Mouse (Mus musculus) liver, adult 2 months (tissue): ENCODE data around the gene Tmem41b. TPM values are rescaled to one million over a fixed set of nuclear protein-coding genes. Genes with fewer than 3 reads are reported as not detected.
A peak's percentile ranks its signal among the peaks of the same experiment; 100 is the strongest.

ENCODE experiments used
- DNase-seq: peaks from one replicate; pipeline ENCODE4 v3.0.0-alpha.2; 2011; ENCODE audit warnings: low read depth, low spot score; ENCODE audit errors: extremely low read depth
- H3K27ac ChIP-seq: fragments of 200-500 bp; replicated peaks from 2 replicates; pipeline ENCODE4 v1.5.1; 2012; ENCODE audit warnings: low read depth, mild to moderate bottlenecking, control low read depth, inconsistent platforms, low read length; ENCODE audit not compliant: insufficient read depth
- H3K27me3 ChIP-seq: fragments of 200-500 bp; 2 replicates; pipeline ENCODE4 v1.6.1; 2012; ENCODE audit warnings: mild to moderate bottlenecking, moderate library complexity, low read length, inconsistent platforms; ENCODE audit not compliant: control insufficient read depth, insufficient read depth
- H3K36me3 ChIP-seq: fragments of 200-500 bp; 2 replicates; pipeline ENCODE4 v1.6.1; 2012; ENCODE audit warnings: low read length, inconsistent platforms; ENCODE audit not compliant: control insufficient read depth, insufficient read depth
- H3K4me1 ChIP-seq: fragments of 200-500 bp; 2 replicates; pipeline ENCODE4 v1.6.1; 2011; ENCODE audit warnings: low read length; ENCODE audit not compliant: control insufficient read depth, insufficient read depth
- H3K4me3 ChIP-seq: fragments of 200-500 bp; 2 replicates; pipeline ENCODE4 v1.5.1; 2011; ENCODE audit warnings: low read depth, mild to moderate bottlenecking, control low read depth, low read length, moderate library complexity; ENCODE audit not compliant: insufficient read depth
- H3K79me2 ChIP-seq: fragments of 200-500 bp; 2 replicates; pipeline ENCODE4 v1.6.1; 2012; ENCODE audit warnings: inconsistent platforms, mild to moderate bottlenecking, low read length, moderate library complexity; ENCODE audit not compliant: control insufficient read depth, insufficient read depth
- H3K9ac ChIP-seq: fragments of 200-500 bp; 2 replicates; pipeline ENCODE4 v1.6.1; 2012; ENCODE audit warnings: low read depth, mild to moderate bottlenecking, control low read depth, inconsistent platforms, low read length
- CTCF ChIP-seq: fragments of 200-500 bp; IDR thresholded peaks from 2 replicates; pipeline ENCODE4 v1.5.1; 2011; ENCODE audit warnings: low read depth, low read length, control low read depth
- POLR2A ChIP-seq: fragments of 200-500 bp; IDR thresholded peaks from 2 replicates; pipeline ENCODE4 v1.6.1; 2011; ENCODE audit warnings: low read length, control low read depth; ENCODE audit not compliant: insufficient read depth; ENCODE audit errors: extremely low read depth
- WGBS: fragments of 180-500 bp; shearing (Covaris S2); methylation state at CpG from one replicate; pipeline ENCODE4 v1.1.7; 2018; 5-methylcytosine and 5-hydroxymethylcytosine counted together
- polyA plus RNA-seq: library from polyadenylated mRNA; depleted of rRNA; stranded (reverse); fragments of >200 nt; gene quantifications from 2 replicates; pipeline ENCODE4 v1.2.3, GENCODE M21; 2012
- total RNA-seq: library from RNA; depleted of rRNA; stranded (reverse); fragments of >200 nt; gene quantifications from 2 replicates; pipeline ENCODE4 v1.2.3, GENCODE M21; 2014

Tmem41b gene
- total and polyA plus RNA-seq, 2 experiments, result 21.6 to 43.1 TPM

DNA sequence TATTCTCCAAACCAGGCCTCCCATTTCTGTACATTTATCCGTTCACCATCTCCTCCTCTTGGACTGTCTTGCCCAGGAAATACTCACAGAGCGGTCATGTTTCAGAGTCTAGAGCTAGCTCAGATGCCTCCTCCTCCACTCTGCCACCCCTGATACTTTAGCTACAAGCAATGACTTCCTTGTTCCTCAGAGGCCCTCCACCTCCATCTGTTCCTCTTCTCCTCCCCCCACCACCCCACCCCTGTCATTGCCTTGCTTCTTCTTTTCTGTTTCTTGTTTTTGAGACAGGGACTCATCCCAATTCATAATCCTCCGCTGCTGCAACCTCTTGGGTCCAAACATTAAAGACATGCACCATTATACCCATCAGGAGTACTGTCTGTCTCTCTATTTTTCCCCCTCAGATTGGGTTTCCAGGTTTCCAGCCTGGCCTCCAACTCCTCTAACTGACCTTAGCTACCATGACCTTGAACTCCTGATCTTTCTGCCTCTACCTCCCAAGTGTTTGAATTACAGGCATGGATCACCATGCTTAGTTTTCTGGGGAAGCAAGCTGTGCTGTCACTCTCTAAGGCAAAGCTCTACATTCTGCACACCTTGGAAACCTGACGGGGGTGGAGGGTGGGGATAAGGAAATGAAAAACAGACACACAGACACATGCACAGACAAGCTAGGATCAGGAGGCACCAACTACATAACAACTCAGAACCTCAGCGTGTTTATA, 19.9 kb upstream of the Tmem41b start:
- H3K27ac ChIP-seq, result no peak overlapping the region
- peaks cover 3% of the 10 kb centered on the region; the same call in 1 of the 2 replicates for H3K4me1 ChIP-seq
- H3K79me2 ChIP-seq, result no peaks in the 10 kb centered on the region
- H3K36me3 ChIP-seq, result no peaks in the 10 kb centered on the region
- H3K9ac ChIP-seq, result no peak overlapping the region
- H3K27me3 ChIP-seq, result no peaks in the 10 kb centered on the region
- H3K4me3 ChIP-seq, result no peak overlapping the region
- no peak for DNase-seq
- no peak for TF ChIP-seq POLR2A
- no peak for TF ChIP-seq CTCF
- 87% methylated on average over 5 of the region's 5 CpGs for WGBS

GRCm38 (mm10) chr7:110005976-110006375, 19.2 kb upstream of the Tmem41b start:
- DNase-seq, result no peak
- no peaks in the 10 kb centered on the region for H3K36me3 ChIP-seq
- H3K27ac ChIP-seq, result no peak overlapping the region
- peaks cover 3% of the 10 kb centered on the region; the same call in 1 of the 2 replicates for H3K4me1 ChIP-seq
- H3K79me2 ChIP-seq, result no peaks in the 10 kb centered on the region
- H3K4me3 ChIP-seq, result no peak overlapping the region
- H3K27me3 ChIP-seq, result no peaks in the 10 kb centered on the region
- no peak for TF ChIP-seq CTCF
- TF ChIP-seq POLR2A, result no peak
- no peak overlapping the region for H3K9ac ChIP-seq

DNA sequence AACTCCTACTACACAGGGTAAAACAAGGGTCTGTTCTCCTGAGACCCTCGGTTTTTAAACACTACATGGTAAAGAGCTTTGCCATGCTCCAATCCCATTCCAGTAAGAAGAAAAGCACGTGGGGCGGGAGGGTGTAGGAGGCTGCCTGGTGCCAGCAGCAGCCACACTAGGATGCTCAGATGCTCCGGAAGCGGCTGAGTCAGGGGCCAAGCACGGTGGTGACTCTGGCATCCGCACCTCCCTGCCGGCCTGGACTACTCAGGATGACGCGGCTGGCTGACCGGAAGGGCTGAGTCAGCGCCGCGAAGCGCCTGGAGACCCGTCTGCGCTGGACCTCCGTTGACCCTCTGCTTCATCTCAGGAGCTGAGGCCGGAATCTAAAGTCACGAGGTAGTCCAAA, 16.2 kb upstream of the Tmem41b start:
- H3K27ac ChIP-seq, result no peak overlapping the region
- no peak for DNase-seq
- no peak overlapping the region; the same call in 1 of the 2 replicates for H3K4me3 ChIP-seq
- WGBS, result 37% methylated on average over 20 of the region's 20 CpGs
- H3K9ac ChIP-seq, result peak overlapping the region; percentile 35; the same call in 1 of the 2 replicates
- TF ChIP-seq CTCF (no peak), POLR2A (no peak)
- H3K36me3 ChIP-seq, result no peaks in the 10 kb centered on the region
- H3K79me2 ChIP-seq, result no peaks in the 10 kb centered on the region
- peaks cover 3% of the 10 kb centered on the region; the same call in 1 of the 2 replicates for H3K4me1 ChIP-seq
- no peaks in the 10 kb centered on the region for H3K27me3 ChIP-seq

DNA sequence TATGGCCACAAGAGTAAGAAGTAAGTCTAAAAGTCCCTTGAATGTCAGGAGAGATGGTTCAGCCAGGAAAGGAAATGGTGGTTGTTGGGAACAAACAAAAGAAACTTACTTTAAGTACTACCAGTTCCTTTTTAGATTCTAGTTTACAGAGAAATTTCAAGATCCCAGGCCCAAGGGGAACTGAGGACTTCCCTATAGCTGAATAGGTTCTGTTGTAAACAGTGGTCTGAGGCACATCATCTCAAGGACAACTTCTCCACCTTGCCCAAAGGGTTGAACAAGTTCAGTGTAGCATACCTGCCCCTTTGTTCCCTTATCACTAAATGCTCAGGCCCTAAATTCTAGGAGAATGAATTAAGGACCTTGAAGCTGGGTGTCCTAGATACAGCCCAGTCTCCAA, 15.4 kb upstream of the Tmem41b start:
- H3K27me3 ChIP-seq, result no peaks in the 10 kb centered on the region
- H3K4me1 ChIP-seq, result peaks cover 3% of the 10 kb centered on the region; the same call in 1 of the 2 replicates
- no peaks in the 10 kb centered on the region for H3K36me3 ChIP-seq
- no peak for DNase-seq
- H3K9ac ChIP-seq, result no peak overlapping the region
- no peak for TF ChIP-seq POLR2A
- no peak for TF ChIP-seq CTCF
- H3K27ac ChIP-seq, result no peak overlapping the region
- H3K79me2 ChIP-seq, result no peaks in the 10 kb centered on the region
- no peak overlapping the region for H3K4me3 ChIP-seq

DNA sequence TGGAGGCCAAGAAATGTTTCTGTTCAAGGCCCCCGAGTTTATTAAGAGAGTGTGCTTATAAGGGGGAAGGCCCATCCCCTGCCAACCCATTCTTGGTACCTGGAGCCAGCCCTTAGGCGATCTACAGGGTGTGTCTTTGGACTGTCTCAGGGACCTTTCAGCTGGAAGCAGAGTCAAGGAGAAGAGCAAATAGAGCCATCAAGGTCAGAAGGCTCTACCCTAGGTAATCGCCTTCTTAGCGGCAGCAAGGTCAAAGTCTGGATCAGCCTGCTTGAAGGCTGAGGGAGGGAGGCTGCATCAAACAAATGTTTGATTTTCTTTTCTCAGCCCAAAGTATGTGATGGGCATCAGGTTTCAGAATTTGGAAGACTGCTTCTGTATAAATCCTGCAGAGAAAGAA, 11.7 kb upstream of the Tmem41b start:
- Histone ChIP-seq H3K4me3 (no peak overlapping the region), H3K36me3 (no peaks in the 10 kb centered on the region), H3K4me1 (peaks cover 7% of the 10 kb centered on the region), H3K27ac (no peak overlapping the region), H3K27me3 (no peaks in the 10 kb centered on the region), H3K9ac (no peak overlapping the region), H3K79me2 (no peaks in the 10 kb centered on the region)
- 80% methylated on average over 4 of the region's 4 CpGs for WGBS
- TF ChIP-seq POLR2A (no peak), CTCF (no peak)
- DNase-seq, result no peak

- Histone ChIP-seq H3K36me3 (no peaks in the 10 kb centered on the region), H3K4me1 (peaks cover 8% of the 10 kb centered on the region), H3K9ac (peak overlapping the region; percentile 7; the same call in 1 of the 2 replicates), H3K4me3 (no peak overlapping the region), H3K27me3 (no peaks in the 10 kb centered on the region), H3K79me2 (no peaks in the 10 kb centered on the region), H3K27ac (peak overlapping the region; percentile 20; the same call in 1 of the 2 replicates)
- peak; percentile 81 for DNase-seq
- no peak for TF ChIP-seq POLR2A
- TF ChIP-seq CTCF, result no peak
- 49% methylated on average over 2 of the region's 2 CpGs for WGBS
These were observed 6.6 kb upstream of the Tmem41b start for GRCm38 (mm10) chr7:109993157-109993959.
